Mouse (Mus musculus): ENCODE measurements at regions not wholly inside any gene's neighbourhood (a gene's known extent, or its start where the extent isn't known, plus 50 kb on each side); places are given as distances from the start of the nearest gene placed in this dataset.

DNA sequence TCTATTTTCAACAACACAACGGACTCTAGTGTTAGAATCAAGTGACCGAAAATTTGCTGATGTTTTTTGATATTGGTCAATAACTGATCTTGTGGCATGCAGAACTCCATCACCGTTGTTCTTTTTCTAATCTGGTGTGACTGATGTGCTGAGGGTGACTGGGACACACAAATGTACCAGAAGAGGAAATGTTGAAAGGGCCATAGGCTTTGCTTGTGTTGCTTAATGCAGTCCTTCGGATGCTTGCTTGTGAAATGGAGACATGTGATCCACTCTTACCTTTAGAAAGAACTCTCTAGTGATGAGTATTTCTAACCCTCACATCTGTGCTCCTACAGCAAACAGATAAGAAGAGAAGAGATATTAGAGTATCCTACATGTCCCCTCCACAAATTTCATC is 145.9 kb upstream of the Thbs1 start:
- no peak for DNase-seq (ENCODE audit: low read depth, low spot score)

GRCm38 (mm10) chr2:117968731-117969130 is 142.9 kb upstream of the Thbs1 start:
- DNase-seq (ENCODE audit: low read depth, low spot score), result no peak

GRCm38 (mm10) chr2:117970631-117971030 is 141.0 kb upstream of the Thbs1 start:
- DNase-seq (ENCODE audit: low read depth, low spot score), result no peak

GRCm38 (mm10) chr2:117977033-117977432 is 134.6 kb upstream of the Thbs1 start:
- no peak for DNase-seq (ENCODE audit: low read depth, low spot score)

GRCm38 (mm10) chr2:117980856-117981255 is 130.8 kb upstream of the Thbs1 start:
- DNase-seq (ENCODE audit: low read depth, low spot score), result no peak

- no peak for DNase-seq (ENCODE audit: low read depth, low spot score)
Measured at GRCm38 (mm10) chr2:117984569-117984968, 127.1 kb upstream of the Thbs1 start.

DNA sequence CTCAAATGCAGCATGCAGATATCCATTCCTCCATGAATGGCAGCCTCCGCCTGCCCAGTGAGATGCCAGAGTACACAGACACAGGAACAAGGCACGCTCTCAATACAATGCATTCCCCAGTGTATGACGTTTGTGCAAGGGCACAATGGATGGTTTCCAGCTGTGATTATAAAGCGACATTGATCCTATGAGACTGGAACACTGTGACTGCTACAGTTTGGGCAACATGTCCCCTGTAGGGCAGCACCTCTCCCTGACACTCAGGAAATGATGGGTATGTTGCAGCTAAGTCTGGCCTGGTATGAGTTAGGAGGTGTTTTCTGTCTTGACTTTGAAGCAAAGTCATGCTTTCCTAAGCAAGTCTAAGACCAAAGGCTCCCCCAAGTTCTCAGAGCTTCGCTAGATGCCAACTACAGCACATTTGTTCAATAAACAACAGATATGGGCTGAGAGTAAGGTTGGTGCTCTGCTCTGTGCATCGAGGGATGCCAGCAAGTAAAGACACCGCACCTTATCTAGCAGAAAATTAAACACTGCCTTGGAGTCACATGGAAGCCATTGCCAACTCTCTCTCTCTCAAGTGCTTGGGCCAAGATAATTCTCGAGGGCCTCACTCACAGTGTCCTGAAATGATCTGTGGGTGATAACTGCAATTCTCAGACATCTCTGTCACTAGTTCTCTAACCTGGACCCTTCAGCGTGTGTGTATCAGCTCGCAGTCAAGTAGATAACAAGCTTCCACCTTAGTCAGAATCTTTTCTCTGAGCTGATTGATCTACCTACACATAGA is 124.1 kb upstream of the Thbs1 start:
- no peak for DNase-seq (ENCODE audit: low read depth, low spot score)

- DNase-seq (ENCODE audit: low read depth, low spot score), result no peak
Measured at GRCm38 (mm10) chr2:117988396-117989173, 123.1 kb upstream of the Thbs1 start.

GRCm38 (mm10) chr2:117989215-117989614 is 122.5 kb upstream of the Thbs1 start:
- DNase-seq (ENCODE audit: low read depth, low spot score), result no peak

DNA sequence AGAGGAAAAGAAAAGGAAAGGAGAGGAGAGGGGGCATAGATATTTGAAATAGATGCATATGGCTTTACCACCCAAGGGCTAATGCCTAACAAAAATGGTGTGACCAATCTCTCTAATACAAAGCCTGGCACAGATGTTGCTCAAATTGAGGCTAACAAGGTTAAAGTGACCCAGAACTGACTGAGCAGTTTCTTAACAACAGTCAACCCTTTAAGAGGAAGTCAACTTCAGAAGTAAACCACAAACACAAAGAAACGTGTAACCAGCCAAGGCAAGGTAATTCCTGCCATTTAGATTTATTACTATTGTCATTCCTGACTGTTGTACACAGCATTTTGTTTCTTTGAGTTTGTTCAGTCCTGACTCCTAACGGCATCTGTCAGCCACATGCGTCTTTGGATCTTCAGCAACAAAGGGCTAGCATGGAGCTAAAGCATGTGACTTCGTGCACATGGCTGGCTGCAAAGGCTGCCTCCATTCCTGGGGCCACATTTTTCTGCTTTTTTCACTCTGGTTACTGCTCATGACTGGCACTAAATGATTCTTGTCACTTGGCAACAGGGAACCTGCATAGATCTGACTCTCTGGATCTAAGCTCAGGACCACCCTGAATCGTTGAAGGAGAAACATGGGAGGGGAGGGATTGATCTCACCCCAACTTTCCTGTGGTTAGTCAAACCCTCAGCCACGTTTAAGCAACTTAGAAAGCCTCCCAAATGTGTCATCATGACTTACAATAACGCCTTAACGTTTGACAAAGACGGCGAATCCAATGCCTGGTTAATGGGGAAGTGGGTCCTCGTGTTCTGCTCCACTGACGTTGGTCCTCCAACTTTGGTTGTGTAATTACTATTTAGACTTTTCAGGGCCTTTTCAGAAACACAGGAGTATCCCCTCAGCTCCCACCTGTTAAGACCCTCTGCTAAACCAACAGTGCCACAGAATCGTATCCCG is 115.3 kb upstream of the Thbs1 start:
- DNase-seq (ENCODE audit: low read depth, low spot score), result no peak

DNA sequence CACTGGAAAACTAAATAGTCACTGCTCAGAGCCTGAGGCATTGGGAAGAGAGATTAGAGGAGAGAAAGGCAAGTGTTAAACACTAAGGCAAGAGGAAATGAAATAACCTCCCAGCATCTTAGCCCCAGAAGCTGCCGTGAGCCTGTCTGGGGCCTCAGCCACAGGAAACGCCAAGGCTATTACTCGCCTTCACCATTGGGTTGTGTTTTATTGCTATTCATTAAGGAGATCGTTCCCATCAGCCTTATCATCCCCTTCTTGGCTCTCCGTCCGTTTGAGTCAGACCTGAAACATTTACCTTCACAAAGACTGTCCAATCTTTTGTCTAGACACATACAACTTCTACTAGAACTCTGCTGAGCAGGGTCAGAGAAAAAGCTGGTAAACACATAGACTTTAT is 112.0 kb upstream of the Thbs1 start:
- DNase-seq (ENCODE audit: low read depth, low spot score), result no peak

DNA sequence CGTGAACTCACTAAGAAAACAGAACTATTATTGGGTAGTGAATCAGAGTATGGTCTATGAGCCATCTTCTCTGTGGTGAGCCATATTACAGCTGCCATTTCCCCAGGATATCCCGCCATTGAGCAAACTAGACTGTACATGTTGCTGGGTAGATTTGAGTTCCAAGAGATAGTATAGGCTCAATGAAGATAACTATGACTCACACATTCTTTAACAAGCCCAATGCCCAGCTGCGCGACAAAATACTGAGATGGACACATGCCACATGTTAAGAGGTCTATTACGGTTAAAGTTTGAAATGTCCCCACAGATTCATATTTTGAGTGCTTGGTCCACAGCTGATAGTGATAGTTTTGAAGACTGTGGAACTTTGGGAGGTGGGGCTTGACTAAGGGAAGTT is 107.5 kb upstream of the Thbs1 start:
- DNase-seq (ENCODE audit: low read depth, low spot score), result no peak

DNA sequence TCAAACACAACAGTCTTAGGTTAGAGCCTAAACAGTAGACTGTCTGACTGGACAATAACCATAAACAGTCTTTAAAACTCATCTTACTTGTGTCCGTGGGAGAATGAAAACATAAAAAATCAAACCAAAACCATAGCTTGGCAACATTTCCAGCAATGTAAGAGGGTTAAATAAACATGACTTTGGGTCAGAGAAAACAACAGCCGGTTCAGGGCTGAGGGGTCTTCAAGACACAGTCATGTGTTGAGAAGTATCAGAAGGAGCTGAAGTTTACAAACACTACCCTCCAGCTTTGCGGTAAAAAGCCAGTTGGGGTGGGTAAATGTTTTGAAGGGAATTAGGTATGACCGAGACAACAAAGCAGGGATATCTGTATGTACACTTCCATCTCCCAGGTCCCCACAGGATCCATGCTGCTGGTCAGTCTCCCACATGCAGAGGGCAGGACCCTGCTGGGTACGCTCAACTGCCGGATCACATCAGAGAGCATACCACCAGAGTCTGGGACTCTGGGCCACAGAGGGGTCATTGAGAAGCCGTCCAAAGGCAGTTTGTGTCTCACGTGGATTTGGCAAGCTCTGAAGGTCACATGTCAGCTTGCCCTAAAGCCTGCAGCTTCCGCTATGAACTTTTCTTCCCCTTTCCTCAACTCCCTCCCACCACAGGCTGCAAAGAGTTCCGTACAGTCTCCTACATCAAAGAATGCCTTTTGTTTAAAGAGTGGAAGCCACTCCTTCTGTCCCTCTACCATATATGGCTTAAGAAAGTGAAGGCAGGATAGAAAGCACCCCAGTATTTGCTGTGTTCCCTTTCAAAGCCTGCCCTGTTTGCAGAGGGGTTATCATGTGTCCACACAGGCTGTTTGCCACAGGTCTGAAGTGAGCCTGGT is 103.9 kb upstream of the Thbs1 start:
- DNase-seq (ENCODE audit: low read depth, low spot score), result no peak

DNA sequence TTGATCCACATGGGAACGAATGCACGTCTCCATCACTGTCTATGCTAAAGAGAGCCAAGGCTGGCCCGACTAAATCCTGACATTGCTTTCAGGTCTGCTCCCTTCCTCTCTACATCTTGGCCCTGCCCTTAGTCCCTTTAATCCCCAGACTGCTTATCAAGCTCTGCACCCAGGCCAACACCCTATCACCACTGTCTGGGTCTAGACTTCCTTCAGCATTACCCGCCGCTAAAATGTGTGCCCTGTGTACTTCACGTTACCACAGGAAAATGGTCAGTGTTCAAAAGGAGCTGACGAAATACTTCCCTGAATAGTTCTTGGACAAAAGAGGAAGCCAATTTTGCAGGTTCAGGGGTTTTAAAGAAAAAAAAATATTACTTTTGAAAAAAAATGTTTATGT is 100.0 kb upstream of the Thbs1 start:
- no peak for DNase-seq (ENCODE audit: low read depth, low spot score)

- DNase-seq (ENCODE audit: low read depth, low spot score), result no peak
Measured at GRCm38 (mm10) chr2:118012211-118012610, 99.5 kb upstream of the Thbs1 start.

DNA sequence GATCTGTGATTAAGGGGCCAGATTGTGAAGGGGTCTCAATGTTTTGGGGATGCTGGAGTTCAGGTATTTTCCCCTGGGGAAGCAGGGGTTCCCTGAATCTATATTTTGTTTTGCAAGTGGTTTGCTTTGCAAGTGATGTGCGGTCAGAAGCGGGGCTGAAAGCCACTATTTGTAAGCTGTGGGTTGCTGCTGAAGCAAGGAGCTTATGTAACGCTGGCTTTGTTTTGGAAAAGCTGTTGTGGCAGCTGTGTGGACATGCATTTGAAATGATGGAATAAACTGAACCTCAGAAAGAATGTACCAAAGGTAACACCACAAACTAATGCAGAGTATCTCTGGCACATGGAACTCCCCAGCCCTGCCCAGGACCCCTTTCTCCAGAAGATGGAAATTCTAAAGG is 98.5 kb upstream of the Thbs1 start:
- DNase-seq (ENCODE audit: low read depth, low spot score), result no peak

- DNase-seq (ENCODE audit: low read depth, low spot score), result no peak
Measured at GRCm38 (mm10) chr2:118015182-118015581, 96.5 kb upstream of the Thbs1 start.

DNA sequence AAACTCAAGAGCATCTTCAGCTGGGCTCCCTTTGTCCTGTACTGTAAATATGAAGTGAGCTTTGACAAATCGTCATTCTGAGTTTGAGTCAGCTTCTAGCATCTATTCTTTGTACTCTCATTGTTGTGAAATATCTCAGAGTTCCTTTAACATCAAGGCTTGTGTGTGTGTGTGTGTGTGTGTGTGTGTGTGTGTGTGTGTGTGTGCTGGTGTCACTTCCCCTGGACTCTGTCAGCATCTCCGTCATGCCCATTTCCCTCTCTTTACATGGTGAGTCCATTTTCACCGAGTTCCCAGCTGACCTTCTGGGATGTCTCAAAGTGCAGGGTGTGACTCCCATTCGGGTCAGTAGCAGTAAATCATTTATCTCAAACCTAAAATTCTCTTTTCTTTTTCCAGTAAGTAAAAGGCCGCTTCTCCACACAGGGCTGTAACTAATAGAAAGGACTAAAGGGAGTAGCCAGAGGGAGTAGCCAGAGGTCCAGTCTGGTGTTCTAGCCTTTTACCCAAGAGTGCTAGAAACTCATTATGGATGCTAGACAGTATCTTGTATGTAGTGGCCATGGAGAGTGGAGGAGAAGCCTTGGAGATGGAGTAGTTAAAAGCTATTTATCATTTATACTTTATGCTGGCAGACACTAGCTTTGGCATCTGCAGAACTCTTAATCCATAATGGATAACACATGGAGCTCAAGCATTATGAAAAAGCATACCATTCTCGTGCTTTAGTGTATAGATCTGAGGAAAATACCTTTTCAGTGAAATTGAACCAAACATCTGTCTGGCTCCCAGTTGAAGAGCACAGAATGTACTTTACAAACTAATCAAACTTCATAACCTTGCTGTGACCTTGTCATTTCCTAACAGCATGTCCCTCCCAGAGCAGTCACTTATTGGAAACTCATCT is 85.6 kb upstream of the Thbs1 start:
- no peak for DNase-seq (ENCODE audit: low read depth, low spot score)

DNA sequence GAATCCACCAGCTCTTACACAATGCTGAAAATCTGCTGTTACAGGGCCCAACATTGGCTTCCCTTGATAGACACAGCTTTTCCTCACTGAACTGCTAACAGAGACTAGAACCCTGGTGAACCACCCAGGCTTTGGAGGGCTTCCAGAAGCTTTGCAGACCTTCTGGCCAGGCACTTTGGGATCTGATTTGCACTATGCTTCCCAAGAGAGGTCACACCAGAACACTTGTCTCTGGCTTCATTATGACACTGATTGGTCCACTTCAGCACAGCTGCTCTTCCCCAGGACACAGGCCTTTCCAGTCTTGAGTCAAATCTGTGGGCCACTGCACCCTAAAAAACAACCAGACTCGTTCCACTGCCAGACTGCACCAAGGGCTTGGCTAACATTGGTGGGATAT is 82.8 kb upstream of the Thbs1 start:
- no peak for DNase-seq (ENCODE audit: low read depth, low spot score)
